Mouse (Mus musculus) intestine, postnatal 0 days (tissue): ENCODE data around the gene Poglut1. TPM values are rescaled to one million over a fixed set of nuclear protein-coding genes. Genes with fewer than 3 reads are reported as not detected.

ENCODE experiments used
- ATAC-seq: fragments of 200-750 bp; cut with Nextera tagmentation; 2 replicates; pipeline ENCODE4 v1.8.0; 2017; ENCODE audit warnings: mild to moderate bottlenecking, moderate TSS enrichment, moderate library complexity
- H3K27ac ChIP-seq: fragments of 300-500 bp; sonication (generic); 2 replicates; pipeline ENCODE4 v1.5.1; 2014; ENCODE audit warnings: mild to moderate bottlenecking, low read depth, low read length, moderate library complexity
- H3K27me3 ChIP-seq: fragments of 300-500 bp; sonication (generic); replicated peaks from 2 replicates; pipeline ENCODE4 v1.6.1; 2014; ENCODE audit warnings: low read length, mixed read lengths; ENCODE audit not compliant: control insufficient read depth, insufficient read depth
- H3K36me3 ChIP-seq: fragments of 300-500 bp; sonication (generic); 2 replicates; pipeline ENCODE4 v1.6.1; 2014; ENCODE audit warnings: mild to moderate bottlenecking, moderate library complexity; ENCODE audit not compliant: control insufficient read depth, insufficient read depth
- H3K4me1 ChIP-seq: fragments of 300-500 bp; sonication (generic); replicated peaks from 2 replicates; pipeline ENCODE4 v1.6.1; 2014; ENCODE audit warnings: antibody characterized with exemption, low read length, mixed read lengths; ENCODE audit not compliant: control insufficient read depth, insufficient read depth
- H3K4me2 ChIP-seq: fragments of 300-500 bp; sonication (generic); replicated peaks from 2 replicates; pipeline ENCODE4 v1.6.1; 2014; ENCODE audit warnings: low read depth, mild to moderate bottlenecking, moderate library complexity
- H3K4me3 ChIP-seq: fragments of 300-500 bp; sonication (generic); 2 replicates; pipeline ENCODE4 v1.5.1; 2014; ENCODE audit warnings: low read depth, low read length
- H3K9ac ChIP-seq: fragments of 300-500 bp; sonication (generic); 2 replicates; pipeline ENCODE4 v1.6.1; 2014; ENCODE audit warnings: mild to moderate bottlenecking, low read depth, low read length
- H3K9me3 ChIP-seq: fragments of 300-500 bp; sonication (generic); 2 replicates; pipeline ENCODE4 v1.6.1; 2016; ENCODE audit warnings: mixed run types; ENCODE audit not compliant: control insufficient read depth
- CTCF ChIP-seq: sonication (generic); IDR thresholded peaks from 2 replicates; pipeline ENCODE4 v1.5.1; 2016; ENCODE audit warnings: low read depth, mild to moderate bottlenecking, control low read depth, antibody characterized with exemption, moderate library complexity
- WGBS: fragments of 180-500 bp; shearing (Covaris S2); extraction: QIAGEN DNeasy Blood & Tissue Kit; methylation state at CpG from one replicate; pipeline ENCODE4 v1.1.7; 2014; 5-methylcytosine and 5-hydroxymethylcytosine counted together
- polyA plus RNA-seq: library from polyadenylated mRNA; unstranded; fragments of >200 nt; fragmentation: Nextera tagmentation; extraction: Ambion mirVana; gene quantifications from 2 replicates; pipeline ENCODE4 v1.2.1, GENCODE M21; 2015

The Poglut1 gene
- polyA plus RNA-seq, 1 experiment from 2014 or later, result 11.3 TPM

GRCm38 (mm10) chr16:38521211-38521987 is 28.7 kb downstream of the Poglut1 start:
- TF ChIP-seq CTCF, result no peak
- Histone ChIP-seq H3K4me1 (no peaks in the 10 kb centered on the region), H3K4me3 (peak overlapping the region; percentile 76), H3K27ac (no peak overlapping the region), H3K36me3 (peaks cover 21% of the 10 kb centered on the region), H3K9ac (peak overlapping the region; percentile 78), H3K4me2 (peak overlapping the region; percentile 66), H3K9me3 (no peaks in the 10 kb centered on the region), H3K27me3 (no peaks in the 10 kb centered on the region)
- no peak for ATAC-seq
- 19% methylated on average over 8 of the region's 8 CpGs for WGBS

GRCm38 (mm10) chr16:38519140-38519539 is 30.9 kb downstream of the Poglut1 start:
- WGBS, result 100% methylated on average over 2 of the region's 2 CpGs
- Histone ChIP-seq H3K4me2 (no peak overlapping the region), H3K27ac (no peak overlapping the region)

GRCm38 (mm10) chr16:38510846-38511245 is 39.2 kb downstream of the Poglut1 start:
- H3K27me3 ChIP-seq, result no peaks in the 10 kb centered on the region
- no peak overlapping the region for H3K4me3 ChIP-seq
- no peak overlapping the region for H3K4me2 ChIP-seq
- no peak overlapping the region for H3K9ac ChIP-seq
- 89% methylated on average over 2 of the region's 2 CpGs for WGBS
- H3K9me3 ChIP-seq, result no peaks in the 10 kb centered on the region
- no peak overlapping the region for H3K27ac ChIP-seq
- no peaks in the 10 kb centered on the region for H3K4me1 ChIP-seq
- peaks cover 54% of the 10 kb centered on the region for H3K36me3 ChIP-seq
- ATAC-seq, result no peak
- no peak for TF ChIP-seq CTCF

More at GRCm38 (mm10) chr16:38519140-38519539, 30.9 kb downstream of the Poglut1 start:
- ATAC-seq, result no peak
- Histone ChIP-seq H3K9me3 (no peaks in the 10 kb centered on the region), H3K4me1 (no peaks in the 10 kb centered on the region), H3K27me3 (no peaks in the 10 kb centered on the region), H3K36me3 (peaks cover 21% of the 10 kb centered on the region), H3K4me3 (no peak overlapping the region), H3K9ac (no peak overlapping the region)
- no peak for TF ChIP-seq CTCF

- H3K9me3 ChIP-seq, result no peaks in the 10 kb centered on the region
- TF ChIP-seq CTCF, result peak; percentile 99
- no peak overlapping the region for H3K4me3 ChIP-seq
- no peak overlapping the region for H3K4me2 ChIP-seq
- no peaks in the 10 kb centered on the region for H3K4me1 ChIP-seq
- no peaks in the 10 kb centered on the region for H3K27me3 ChIP-seq
- peak; percentile 72; the same call in 1 of the 2 replicates for ATAC-seq
- peaks cover 35% of the 10 kb centered on the region for H3K36me3 ChIP-seq
- no peak overlapping the region for H3K27ac ChIP-seq
- no peak overlapping the region for H3K9ac ChIP-seq
- 69% methylated on average over 4 of the region's 4 CpGs for WGBS
These were observed 43.9 kb downstream of the Poglut1 start for GRCm38 (mm10) chr16:38506041-38506634.

DNA sequence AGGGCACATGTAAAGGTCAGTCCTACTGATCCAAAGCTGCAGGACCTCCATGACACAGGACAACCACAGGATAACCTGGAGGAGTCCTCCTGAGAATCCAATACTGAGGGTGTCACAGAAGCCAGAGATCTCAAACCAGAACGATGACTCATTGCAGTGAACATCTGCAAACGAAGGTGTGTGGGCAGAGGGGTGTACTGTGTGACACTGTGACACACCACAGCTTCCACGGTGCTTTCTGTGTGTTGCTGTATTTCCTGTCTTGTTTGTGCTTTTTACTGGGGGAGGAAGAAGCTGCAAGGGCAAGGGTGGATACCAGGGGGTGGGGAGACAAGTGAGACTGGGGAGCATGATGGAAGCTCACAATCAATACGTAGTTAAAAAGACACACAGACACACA is 46.5 kb downstream of the Poglut1 start:
- no peak for ATAC-seq
- H3K36me3 ChIP-seq, result peaks cover 43% of the 10 kb centered on the region

GRCm38 (mm10) chr16:38502469-38502868 is 47.6 kb downstream of the Poglut1 start:
- Histone ChIP-seq H3K9ac (no peak overlapping the region), H3K27ac (no peak overlapping the region), H3K27me3 (no peaks in the 10 kb centered on the region), H3K9me3 (no peaks in the 10 kb centered on the region), H3K4me1 (no peaks in the 10 kb centered on the region), H3K36me3 (peaks cover 39% of the 10 kb centered on the region), H3K4me3 (no peak overlapping the region), H3K4me2 (no peak overlapping the region)
- 59% methylated on average over 10 of the region's 10 CpGs for WGBS
- ATAC-seq, result peak; percentile 28; the same call in 1 of the 2 replicates
- TF ChIP-seq CTCF, result no peak

More for the DNA sequence above, 46.5 kb downstream of the Poglut1 start:
- no peaks in the 10 kb centered on the region for H3K27me3 ChIP-seq
- H3K4me3 ChIP-seq, result no peak overlapping the region
- no peak for TF ChIP-seq CTCF
- no peak overlapping the region for H3K4me2 ChIP-seq
- H3K9ac ChIP-seq, result no peak overlapping the region
- H3K4me1 ChIP-seq, result no peaks in the 10 kb centered on the region
- H3K27ac ChIP-seq, result no peak overlapping the region
- H3K9me3 ChIP-seq, result no peaks in the 10 kb centered on the region
- 79% methylated on average over 4 of the region's 4 CpGs for WGBS
